Mouse (Mus musculus) hindbrain, postnatal 0 days (tissue): ENCODE measurements around the gene Tnk2. TPM values are rescaled to one million over a fixed set of nuclear protein-coding genes. Genes with fewer than 3 reads are reported as not detected.

Experiments used
- ATAC-seq: fragments of 200-750 bp; cut with Nextera tagmentation; 2 replicates; pipeline ENCODE4 v1.8.0; 2017; ENCODE audit warnings: mild to moderate bottlenecking, moderate TSS enrichment, moderate library complexity
- DNase-seq: peaks from one replicate; pipeline ENCODE4 v3.0.0-alpha.2; 2015; ENCODE audit warnings: low spot score
- H3K27ac ChIP-seq: fragments of 300-500 bp; sonication (generic); 2 replicates; pipeline ENCODE4 v1.5.1; 2014; ENCODE audit warnings: mild to moderate bottlenecking
- H3K27me3 ChIP-seq: fragments of 300-500 bp; sonication (generic); 2 replicates; pipeline ENCODE4 v1.6.1; 2014; ENCODE audit warnings: low read length, mixed read lengths; ENCODE audit not compliant: insufficient read depth
- H3K36me3 ChIP-seq: fragments of 300-500 bp; sonication (generic); 2 replicates; pipeline ENCODE4 v1.6.1; 2014; ENCODE audit warnings: low read length, mixed read lengths; ENCODE audit not compliant: insufficient read depth
- H3K4me1 ChIP-seq: fragments of 300-500 bp; sonication (generic); 2 replicates; pipeline ENCODE4 v1.6.1; 2014; ENCODE audit warnings: antibody characterized with exemption, low read length, mixed read lengths; ENCODE audit not compliant: insufficient read depth
- H3K4me2 ChIP-seq: fragments of 300-500 bp; sonication (generic); 2 replicates; pipeline ENCODE4 v1.6.1; 2014; ENCODE audit warnings: low read depth, mild to moderate bottlenecking, low read length, moderate library complexity, mixed read lengths
- H3K4me3 ChIP-seq: fragments of 300-500 bp; sonication (generic); 2 replicates; pipeline ENCODE4 v1.5.1; 2014; ENCODE audit warnings: low read length
- H3K9ac ChIP-seq: fragments of 300-500 bp; sonication (generic); replicated peaks from 2 replicates; pipeline ENCODE4 v1.6.1; 2014; ENCODE audit warnings: mild to moderate bottlenecking, low read length, moderate library complexity, mixed read lengths
- H3K9me3 ChIP-seq: fragments of 300-500 bp; sonication (generic); 2 replicates; pipeline ENCODE4 v1.6.1; 2016; ENCODE audit warnings: low read length, mixed read lengths
- CTCF ChIP-seq: IDR thresholded peaks from 2 replicates; pipeline ENCODE4 v1.5.1; 2016; ENCODE audit warnings: antibody characterized with exemption, control low read depth, low read depth
- WGBS: fragments of 180-500 bp; shearing (Covaris S2); extraction: QIAGEN DNeasy Blood & Tissue Kit; methylation state at CpG from one replicate; pipeline ENCODE4 v1.1.7; 2014; 5-methylcytosine and 5-hydroxymethylcytosine counted together
- polyA plus RNA-seq: library from polyadenylated mRNA; unstranded; fragments of >200 nt; fragmentation: Nextera tagmentation; extraction: Ambion mirVana; gene quantifications from 2 replicates; pipeline ENCODE4 v1.2.1, GENCODE M21; 2015
- total RNA-seq: library from RNA; depleted of rRNA; stranded (reverse); fragments of >200 nt; gene quantifications from 2 replicates; pipeline ENCODE4 v1.2.3, GENCODE M21; 2014; rRNA removed

Tnk2 gene
- total RNA-seq: 78.2 and 90.5 TPM in 2 replicates
- polyA plus RNA-seq: 18.6 and 19.2 TPM in 2 replicates

DNA sequence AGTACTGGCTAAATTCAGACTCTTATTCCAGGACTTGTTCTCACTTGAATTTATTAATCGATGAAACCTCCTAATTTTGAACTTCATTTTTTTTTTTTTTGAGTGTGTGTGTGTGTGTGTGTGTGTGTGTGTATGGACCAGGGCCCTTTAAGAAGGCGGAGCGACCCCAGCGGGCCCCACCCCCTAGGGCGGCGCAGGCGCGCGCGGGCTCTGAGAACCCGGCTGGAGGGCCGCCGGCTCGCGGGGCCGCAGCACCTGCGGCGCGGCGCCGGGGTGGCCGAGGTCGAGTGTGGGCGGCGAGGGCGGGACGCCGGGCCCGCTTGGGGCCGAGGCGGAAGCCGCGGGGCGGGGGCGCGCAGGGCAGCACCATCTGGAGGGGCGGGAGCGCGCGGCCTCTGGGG, at the start of gene Tnk2:
Tnk2 (plus strand) TSS at position 214 of the 401 bp plus-strand sequence.
- DNase-seq (peak; percentile 94), ATAC-seq (peak; percentile 84)
- no peaks in the 10 kb centered on the region for H3K36me3 ChIP-seq
- WGBS: 1% methylated on average over 29 of the region's 40 CpGs
- H3K4me1 ChIP-seq: peaks cover 16% of the 10 kb centered on the region
- peak within 1 kb of the TSS; percentile 90 for H3K9ac ChIP-seq
- H3K4me2 ChIP-seq: peak within 1 kb of the TSS; percentile 68
- no peaks in the 10 kb centered on the region for H3K9me3 ChIP-seq
- peak within 1 kb of the TSS; percentile 81 for H3K4me3 ChIP-seq
- H3K27me3 ChIP-seq: no peaks in the 10 kb centered on the region
- peak within 1 kb of the TSS; percentile 91 for H3K27ac ChIP-seq
- TF ChIP-seq CTCF: no peak

DNA sequence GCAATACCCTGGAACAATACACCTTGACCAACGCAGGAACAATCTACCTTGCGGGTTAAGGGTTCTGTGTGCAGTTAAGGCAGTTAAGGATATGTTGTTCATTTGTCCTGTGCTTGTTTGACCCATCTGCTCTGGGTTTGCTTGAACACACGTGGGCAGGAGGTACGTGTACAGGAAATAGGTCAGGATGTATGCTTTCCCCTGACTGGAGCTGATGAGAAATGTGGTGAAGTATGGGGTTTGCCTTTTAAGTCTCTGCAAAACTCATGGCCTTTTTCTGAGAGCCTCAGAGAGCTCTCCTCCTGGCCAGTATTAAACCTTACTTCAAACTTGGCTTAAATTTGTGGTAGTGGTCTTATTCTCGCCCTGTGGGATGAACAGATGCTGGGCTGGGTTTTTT, 49.8 kb upstream of the Tnk2 start:
- Histone ChIP-seq H3K4me1 (no peaks in the 10 kb centered on the region), H3K4me3 (no peak overlapping the region), H3K4me2 (no peak overlapping the region), H3K9ac (no peak overlapping the region), H3K36me3 (no peaks in the 10 kb centered on the region), H3K27ac (no peak overlapping the region), H3K27me3 (no peaks in the 10 kb centered on the region), H3K9me3 (no peaks in the 10 kb centered on the region)
- TF ChIP-seq CTCF: no peak
- WGBS: 83% methylated on average over 5 of the region's 5 CpGs
- ATAC-seq (no peak), DNase-seq (no peak)

DNA sequence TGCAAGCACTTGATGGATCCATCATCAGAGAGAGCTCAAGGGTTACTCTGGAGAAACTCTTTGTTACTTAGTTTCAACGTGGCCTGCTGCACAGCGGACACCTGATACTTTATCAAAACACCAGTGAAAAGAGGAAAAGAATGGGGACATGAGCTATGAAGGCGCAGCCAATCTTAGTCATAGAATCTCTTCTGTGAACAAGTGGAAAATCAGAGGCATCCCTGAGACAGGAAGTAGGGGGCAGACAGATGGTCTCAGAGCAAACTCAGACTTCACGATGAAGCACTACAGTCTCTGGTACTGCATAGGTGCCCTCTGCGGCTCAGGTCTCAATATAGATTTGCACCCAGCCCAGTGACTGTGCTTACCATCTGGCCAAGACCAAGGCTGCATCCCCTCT, 49.0 kb upstream of the Tnk2 start:
- no peaks in the 10 kb centered on the region for H3K9me3 ChIP-seq
- H3K4me3 ChIP-seq: no peak overlapping the region
- H3K27me3 ChIP-seq: no peaks in the 10 kb centered on the region
- H3K27ac ChIP-seq: no peak overlapping the region
- TF ChIP-seq CTCF: no peak
- no peaks in the 10 kb centered on the region for H3K4me1 ChIP-seq
- no peak for ATAC-seq
- no peak overlapping the region for H3K4me2 ChIP-seq
- H3K9ac ChIP-seq: no peak overlapping the region
- no peak for DNase-seq
- 82% methylated on average over 5 of the region's 5 CpGs for WGBS
- no peaks in the 10 kb centered on the region for H3K36me3 ChIP-seq

DNA sequence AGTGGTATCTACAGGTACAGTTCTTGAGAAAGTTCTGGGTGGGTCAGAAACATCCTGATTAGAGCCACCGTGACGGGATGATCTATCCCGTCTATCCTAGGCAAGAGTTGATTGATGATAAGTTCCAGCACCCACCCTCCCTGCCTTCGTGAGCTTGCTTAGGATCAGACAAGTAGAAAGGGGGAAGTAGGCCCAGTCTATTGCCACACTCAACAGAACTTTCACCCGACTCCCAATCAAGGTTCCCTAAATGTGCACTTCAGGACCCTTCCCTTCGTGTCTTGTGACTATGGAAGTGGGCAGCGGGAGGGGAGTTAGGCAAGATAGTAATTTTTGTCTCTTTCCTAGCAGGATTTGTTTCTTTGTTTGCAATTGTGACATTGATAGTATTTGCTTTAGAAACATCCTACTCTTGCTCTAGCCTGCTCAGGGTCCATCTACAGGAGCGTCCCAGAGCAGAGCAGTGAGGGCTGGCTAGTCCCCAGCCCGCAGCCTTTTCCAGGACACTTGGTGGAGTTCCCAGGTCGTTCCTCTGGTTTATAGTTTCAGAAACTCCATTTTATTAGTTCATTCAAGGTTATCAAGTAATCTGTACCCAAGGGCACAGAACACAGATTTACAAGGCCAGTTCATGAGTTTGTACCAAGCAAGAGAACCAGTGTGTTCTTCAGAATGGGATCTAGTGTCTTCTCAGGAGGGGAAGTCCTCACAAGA, 48.4 kb upstream of the Tnk2 start:
- no peaks in the 10 kb centered on the region for H3K36me3 ChIP-seq
- H3K4me2 ChIP-seq: no peak overlapping the region
- no peaks in the 10 kb centered on the region for H3K27me3 ChIP-seq
- H3K27ac ChIP-seq: no peak overlapping the region
- H3K9me3 ChIP-seq: no peaks in the 10 kb centered on the region
- no peaks in the 10 kb centered on the region for H3K4me1 ChIP-seq
- no peak overlapping the region for H3K9ac ChIP-seq
- TF ChIP-seq CTCF: no peak
- WGBS: 90% methylated on average over 10 of the region's 10 CpGs
- no peak for DNase-seq
- no peak overlapping the region for H3K4me3 ChIP-seq
- no peak for ATAC-seq

DNA sequence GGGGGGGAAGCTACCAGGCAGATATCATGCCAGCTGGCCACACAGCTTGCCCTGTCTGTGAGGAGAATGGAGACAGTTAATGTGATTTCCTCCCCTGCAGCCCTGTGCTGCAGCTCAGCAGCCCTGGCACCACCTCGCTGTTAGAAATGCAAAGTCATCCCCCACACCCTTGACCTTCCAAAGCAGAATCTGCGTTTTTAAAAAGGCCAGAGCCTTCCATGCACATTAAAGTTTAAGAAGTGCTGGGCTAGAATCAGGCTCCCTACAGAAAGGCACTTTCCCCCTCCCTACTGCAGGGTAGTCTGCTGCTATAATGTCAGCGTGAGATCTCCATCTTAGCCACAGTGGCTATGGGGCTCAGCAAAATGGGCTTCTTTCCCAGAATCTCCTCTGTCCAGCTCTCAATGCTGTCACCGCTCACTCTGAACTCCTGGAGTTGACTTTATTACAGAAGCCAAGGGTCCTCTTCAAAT, 45.7 kb upstream of the Tnk2 start:
- Histone ChIP-seq H3K27me3 (no peaks in the 10 kb centered on the region), H3K4me1 (no peaks in the 10 kb centered on the region), H3K36me3 (no peaks in the 10 kb centered on the region), H3K4me2 (no peak overlapping the region), H3K4me3 (no peak overlapping the region), H3K27ac (peak overlapping the region; percentile 76), H3K9me3 (no peaks in the 10 kb centered on the region), H3K9ac (no peak overlapping the region)
- DNase-seq (peak; percentile 88), ATAC-seq (peak; percentile 94)
- WGBS: 13% methylated on average over 4 of the region's 4 CpGs
- TF ChIP-seq CTCF: no peak

DNA sequence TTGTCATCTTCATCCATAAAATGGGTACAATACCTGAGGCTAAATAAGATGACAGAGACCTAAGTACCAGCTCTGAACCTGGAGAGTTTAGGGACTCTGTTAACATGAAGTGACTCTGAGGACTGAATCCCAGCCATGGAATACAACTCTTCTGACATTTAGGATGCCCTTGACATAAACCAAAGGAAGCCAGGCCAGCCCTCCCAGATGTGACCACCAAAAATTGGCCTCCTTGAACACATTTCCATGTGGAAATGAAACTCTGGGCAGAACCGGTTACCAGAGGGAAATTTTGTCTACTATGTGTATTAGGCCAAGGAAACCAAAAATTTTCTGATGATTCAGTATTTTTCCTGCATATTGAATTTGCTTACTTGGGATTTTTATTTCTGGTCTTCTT, 44.5 kb upstream of the Tnk2 start:
- no peaks in the 10 kb centered on the region for H3K36me3 ChIP-seq
- ATAC-seq (no peak), DNase-seq (no peak)
- H3K27me3 ChIP-seq: no peaks in the 10 kb centered on the region
- WGBS: 91% methylated on average over 1 of the region's 1 CpGs
- H3K27ac ChIP-seq: no peak overlapping the region
- no peak overlapping the region for H3K9ac ChIP-seq
- H3K4me2 ChIP-seq: no peak overlapping the region
- H3K4me1 ChIP-seq: no peaks in the 10 kb centered on the region
- no peak for TF ChIP-seq CTCF
- no peak overlapping the region for H3K4me3 ChIP-seq
- H3K9me3 ChIP-seq: no peaks in the 10 kb centered on the region

DNA sequence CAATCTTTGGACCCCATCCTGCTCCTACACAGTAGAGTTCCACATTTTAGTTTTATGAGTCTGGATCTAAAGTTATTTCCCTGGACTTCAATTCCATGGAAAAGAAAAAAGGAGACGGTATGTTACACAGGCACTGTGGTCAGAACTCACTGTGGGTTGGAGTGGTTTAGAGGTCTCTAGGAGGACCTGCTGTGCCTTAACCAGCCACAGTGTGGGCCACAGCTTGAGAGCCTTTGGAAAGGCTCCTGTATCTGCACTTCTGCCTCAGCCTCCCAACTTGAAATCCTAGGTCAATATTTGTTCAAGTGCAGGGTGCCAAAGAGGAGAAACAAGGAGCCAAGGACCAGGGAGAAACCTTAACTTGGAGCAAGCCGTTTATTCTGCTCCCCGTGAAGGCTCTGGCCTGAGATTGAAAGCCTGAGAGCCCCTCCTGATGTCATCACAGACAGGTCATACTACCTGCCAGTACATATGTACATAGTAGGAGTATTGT, 41.4 kb upstream of the Tnk2 start:
- no peak for TF ChIP-seq CTCF

More for the DNA sequence above, 41.4 kb upstream of the Tnk2 start:
- WGBS: 87% methylated on average over 3 of the region's 3 CpGs
- Histone ChIP-seq H3K9ac (no peak overlapping the region), H3K27ac (no peak overlapping the region), H3K36me3 (no peaks in the 10 kb centered on the region), H3K4me2 (no peak overlapping the region), H3K4me1 (no peaks in the 10 kb centered on the region), H3K27me3 (no peaks in the 10 kb centered on the region), H3K4me3 (no peak overlapping the region), H3K9me3 (no peaks in the 10 kb centered on the region)
- no peak for ATAC-seq
- DNase-seq: no peak
